Comparison of ENCODE assay signal across 14 mouse cellular contexts in the genomic region with DNA sequence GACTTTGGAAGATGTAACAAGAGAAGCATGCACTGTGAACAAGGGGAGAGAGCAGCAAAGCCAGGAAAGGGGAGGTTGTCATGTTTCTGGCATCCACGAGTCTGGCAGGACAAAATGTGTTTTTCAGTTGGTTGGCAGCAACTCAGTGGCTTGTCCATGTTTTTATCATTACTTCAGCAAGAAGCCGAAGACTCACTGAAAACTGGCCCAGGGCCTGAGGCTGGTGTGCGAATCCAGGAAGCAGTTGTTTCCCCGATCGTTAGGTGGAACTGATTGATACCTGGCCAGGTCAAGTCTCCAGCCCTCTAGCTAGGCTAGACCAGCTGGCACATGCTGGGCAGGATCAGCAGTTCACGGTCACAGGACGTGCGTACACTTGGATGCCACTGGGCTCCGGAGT.
DNase-seq lines count a peak whose midpoint lies in the region; ATAC-seq and TF ChIP-seq lines count a peak whose summit lies in the region.
"Had no signal": no experiment of that assay in that cellular context is flagged by ENCODE, and none has a peak within 500 bp of the region (broad histone marks: within the 10 kb centered on the region; RNA-seq: fewer than 3 reads in every experiment).

No protein-coding gene starts in this region.

- peaks cover 58% of the 10 kb centered on the region for H3K4me1 ChIP-seq in heart, postnatal 0 days (ENCODE audit: control insufficient read depth, insufficient read depth)
- H3K4me1 ChIP-seq in midbrain, postnatal 0 days (ENCODE audit: insufficient read depth, low read length) = no peaks in the 10 kb centered on the region
- H3K4me1 ChIP-seq: liver, embryonic 13.5 days had no signal

- no peaks in the 10 kb centered on the region for H3K9me3 ChIP-seq in heart, postnatal 0 days (replicated peaks; ENCODE audit: control insufficient read depth, low read length)
- H3K9me3 ChIP-seq in midbrain, postnatal 0 days (ENCODE audit: low read length) = no peaks in the 10 kb centered on the region
- H3K9me3 ChIP-seq: liver, embryonic 13.5 days had no signal

- 58% methylated on average over 9 of the region's 9 CpGs for WGBS in heart, postnatal 0 days
- WGBS in midbrain, postnatal 0 days = 78% methylated on average over 9 of the region's 9 CpGs

- no peaks in the 10 kb centered on the region for H3K36me3 ChIP-seq in heart, postnatal 0 days (replicated peaks; ENCODE audit: control insufficient read depth, insufficient read depth, low read length)
- H3K36me3 ChIP-seq in midbrain, postnatal 0 days (ENCODE audit: insufficient read depth, low read length) = peaks cover 12% of the 10 kb centered on the region
- H3K36me3 ChIP-seq: liver, embryonic 13.5 days had no signal

- H3K4me3 ChIP-seq in heart, postnatal 0 days (ENCODE audit: low read depth, low read length) = no peak overlapping the region
- no peak overlapping the region for H3K4me3 ChIP-seq in midbrain, postnatal 0 days (ENCODE audit: low read depth, low read length)
- H3K4me3 ChIP-seq: layer of hippocampus, adult 2 months; liver, embryonic 13.5 days; megakaryocyte, embryonic 14.5 days had no signal

- H3K4me2 ChIP-seq in heart, postnatal 0 days (ENCODE audit: low read depth, low read length) = no peak overlapping the region
- no peak overlapping the region for H3K4me2 ChIP-seq in midbrain, postnatal 0 days (ENCODE audit: low read depth, low read length, poor library complexity, severe bottlenecking)
- H3K4me2 ChIP-seq: liver, embryonic 13.5 days had no signal

- H3K27me3 ChIP-seq in heart, postnatal 0 days (ENCODE audit: control insufficient read depth, insufficient read depth, low read length) = no peaks in the 10 kb centered on the region
- no peaks in the 10 kb centered on the region for H3K27me3 ChIP-seq in midbrain, postnatal 0 days (ENCODE audit: insufficient read depth, low read length)
- H3K27me3 ChIP-seq: liver, embryonic 13.5 days had no signal

- no peak for ATAC-seq in heart, postnatal 0 days (ENCODE audit: insufficient read depth, low read depth)
- ATAC-seq in midbrain, postnatal 0 days (ENCODE audit: low FRiP score) = no peak
- ATAC-seq in monocyte, adult 5-6 weeks (replicated peaks; ENCODE audit: insufficient number of reproducible peaks, low FRiP score, low TSS enrichment, poor library complexity, severe bottlenecking) = no peak
- ATAC-seq: forebrain, embryonic 14.5 days had no signal

- H3K27ac ChIP-seq in heart, postnatal 0 days (ENCODE audit: low read depth) = peak overlapping the region; percentile 90; the same call in 1 of the 2 replicates
- no peak overlapping the region for H3K27ac ChIP-seq in midbrain, postnatal 0 days (ENCODE audit: low read depth, low read length)
- H3K27ac ChIP-seq: layer of hippocampus, adult 2 months; liver, embryonic 13.5 days had no signal

- TF ChIP-seq EP300 in heart, postnatal 0 days (IDR thresholded peaks at IDR 0.05; ENCODE audit: low read depth) = no peak

- no peak for TF ChIP-seq CTCF in heart, postnatal 0 days (IDR thresholded peaks at IDR 0.05; ENCODE audit: low read depth)
- TF ChIP-seq CTCF in midbrain, postnatal 0 days (IDR thresholded peaks at IDR 0.05) = no peak

- peak; percentile 49 for DNase-seq in adrenal gland, postnatal 14 days
- DNase-seq in adrenal gland, adult 8-10 months = no peak
- peak; percentile 55 for DNase-seq in urinary bladder, postnatal 14 days (ENCODE audit: low spot score)
- DNase-seq in urinary bladder, postnatal 10 days (ENCODE audit: low spot score) = no peak
- no peak for DNase-seq in heart, postnatal 0 days (ENCODE audit: low spot score)
- DNase-seq in urinary bladder, postnatal 36 days (ENCODE audit: low spot score in 2 of 2) = peak; percentile 26 to 66
- DNase-seq in midbrain, postnatal 0 days (ENCODE audit: low spot score) = no peak
- DNase-seq: cerebellum, adult 11 months; kidney, adult 11 months; liver, embryonic 13.5 days had no signal

- H3K9ac ChIP-seq in heart, postnatal 0 days (replicated peaks; ENCODE audit: low read depth, low read length) = no peak overlapping the region
- no peak overlapping the region for H3K9ac ChIP-seq in midbrain, postnatal 0 days (replicated peaks; ENCODE audit: low read length, poor library complexity, severe bottlenecking)
- H3K9ac ChIP-seq: liver, embryonic 13.5 days had no signal

Comparison
In these comparisons a context has a peak if more than half of its experiments do, and no peak if none do; other contexts are left out.
1. DNase-seq: peak in adrenal gland, postnatal 14 days (single experiment), urinary bladder, postnatal 14 days (single experiment) and urinary bladder, postnatal 36 days (2 of 2); none in adrenal gland, adult 8-10 months (single experiment), urinary bladder, postnatal 10 days (single experiment), heart, postnatal 0 days (single experiment) and midbrain, postnatal 0 days (single experiment).